Mouse (Mus musculus) heart, adult 2 months (tissue): ENCODE results near the gene Gprin2. TPM values are rescaled to one million over a fixed set of nuclear protein-coding genes. Genes with fewer than 3 reads are reported as not detected.

Source experiments
- DNase-seq, 2 experiments: peaks; one replicate each; pipeline ENCODE4 v3.0.0; 2021
- H3K27ac ChIP-seq: fragments of 200-600 bp; 2 replicates; pipeline ENCODE4 v1.8.1; 2022
- H3K27me3 ChIP-seq: fragments of 200-500 bp; 2 replicates; pipeline ENCODE4 v1.6.1; 2012; ENCODE audit warnings: mild to moderate bottlenecking, low read length, inconsistent platforms, mixed read lengths; ENCODE audit not compliant: control insufficient read depth, insufficient read depth
- H3K36me3 ChIP-seq: fragments of 200-500 bp; 2 replicates; pipeline ENCODE4 v1.6.1; 2012; ENCODE audit warnings: low read length, inconsistent platforms; ENCODE audit not compliant: control insufficient read depth, insufficient read depth
- H3K4me1 ChIP-seq: fragments of 200-500 bp; 2 replicates; pipeline ENCODE4 v1.6.1; 2011; ENCODE audit warnings: low read length; ENCODE audit not compliant: control insufficient read depth, insufficient read depth
- H3K4me3 ChIP-seq: fragments of 200-600 bp; 2 replicates; pipeline ENCODE4 v1.8.1; 2022
- H3K79me2 ChIP-seq: fragments of 200-500 bp; replicated peaks from 2 replicates; pipeline ENCODE4 v1.6.1; 2012; ENCODE audit warnings: mild to moderate bottlenecking, inconsistent platforms, low read length, moderate library complexity, mixed read lengths; ENCODE audit not compliant: control insufficient read depth, insufficient read depth
- H3K9ac ChIP-seq: fragments of 200-500 bp; 2 replicates; pipeline ENCODE4 v1.6.1; 2012; ENCODE audit warnings: low read depth, mild to moderate bottlenecking, control low read depth, inconsistent platforms, low read length, mixed read lengths
- CTCF ChIP-seq: fragments of 200-600 bp; IDR thresholded peaks from 2 replicates; pipeline ENCODE4 v1.8.1; 2022; ENCODE audit warnings: antibody characterized with exemption, mild to moderate bottlenecking, moderate library complexity
- EP300 ChIP-seq: fragments of 200-500 bp; IDR thresholded peaks from 2 replicates; pipeline ENCODE4 v1.6.1; 2011; ENCODE audit warnings: low read depth, low read length, control low read depth; ENCODE audit not compliant: insufficient read depth
- POLR2A ChIP-seq: fragments of 200-500 bp; IDR thresholded peaks from 2 replicates; pipeline ENCODE4 v1.6.1; 2011; ENCODE audit warnings: mild to moderate bottlenecking, low read depth, low read length, control low read depth; ENCODE audit not compliant: insufficient read depth
- WGBS: fragments of 180-500 bp; shearing (Covaris S2); methylation state at CpG from one replicate; pipeline ENCODE4 v1.1.7; 2018; 5-methylcytosine and 5-hydroxymethylcytosine counted together
- intact Hi-C: fragments of 180-260 bp; cut with DNase I; formaldehyde crosslinking; loops from one replicate; pipeline ENCODE4 v1.15.1; 2025
- polyA plus RNA-seq: library from polyadenylated mRNA; depleted of rRNA; stranded (reverse); fragments of >200 nt; gene quantifications from 2 replicates; pipeline ENCODE4 v1.2.3, GENCODE M21; 2012; rRNA removed
- total RNA-seq, 2 experiments: library from RNA; stranded (reverse); gene quantifications; 2 replicates each; pipeline ENCODE4 v1.2.3; 2021

Gene Gprin2
- total and polyA plus RNA-seq, 3 experiments: 0.10 to 0.26 (median 0.23) TPM

DNA sequence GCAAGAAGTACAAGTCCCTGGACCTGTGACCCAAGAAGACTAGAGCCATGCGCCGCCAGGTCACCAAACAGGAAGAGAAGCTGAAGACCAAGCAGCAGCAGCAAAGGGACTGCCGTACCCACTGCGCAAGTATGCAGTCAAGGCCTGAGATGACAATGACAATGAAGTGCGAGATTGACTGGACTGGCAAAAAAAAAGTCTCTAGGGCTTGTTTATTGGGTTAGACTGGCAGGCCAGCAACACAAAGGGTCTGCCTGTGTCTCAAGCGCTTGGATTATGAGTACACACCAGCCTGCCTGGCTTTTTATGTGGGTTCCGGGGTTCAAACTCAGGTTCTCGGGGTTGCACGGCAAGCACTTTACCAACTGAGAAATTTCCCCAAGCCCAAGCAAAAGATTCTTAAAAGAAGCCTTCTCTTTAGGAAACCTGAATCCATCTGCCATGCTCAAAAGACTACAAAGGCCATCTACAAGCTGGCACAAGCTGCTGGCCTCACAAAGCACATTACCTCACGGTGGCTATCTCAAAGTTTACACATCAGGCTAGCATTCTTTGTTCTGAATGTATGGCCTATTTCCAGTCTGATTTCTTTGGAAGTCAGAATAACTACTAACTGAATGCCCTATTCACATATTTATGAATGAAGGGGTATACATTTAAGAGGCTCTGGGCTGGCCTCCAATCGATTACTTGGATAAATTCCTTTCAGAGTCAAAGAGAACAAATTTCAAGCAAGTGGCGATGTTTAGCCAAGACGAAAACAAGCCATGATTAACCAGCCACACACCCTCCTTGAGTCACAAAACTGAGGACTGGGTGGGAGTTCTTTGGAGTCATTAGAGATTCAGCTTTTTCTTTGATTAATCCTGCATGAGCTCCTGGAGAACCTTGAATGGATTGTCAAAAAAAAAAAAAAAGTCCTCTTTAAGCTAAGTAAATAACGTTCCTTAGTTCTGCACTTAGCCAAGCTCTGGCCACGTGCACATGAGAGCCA, 61.5 kb downstream of the Gprin2 start:
- Histone ChIP-seq H3K36me3 (no peaks in the 10 kb centered on the region), H3K27ac (no peak overlapping the region), H3K4me3 (no peak overlapping the region), H3K27me3 (no peaks in the 10 kb centered on the region), H3K79me2 (no peaks in the 10 kb centered on the region), H3K4me1 (no peaks in the 10 kb centered on the region; the same call in 1 of the 2 replicates), H3K9ac (no peak overlapping the region)
- WGBS: 87% methylated on average over 15 of the region's 15 CpGs
- intact Hi-C loops: no loop called here
- TF ChIP-seq POLR2A (no peak), EP300 (no peak), CTCF (no peak)
- DNase-seq: no peak

Other genes with a start within 250 kb of the Gprin2 start
- not detected for gene Rbp3, start 247.7 kb downstream of the Gprin2 start, total RNA-seq
- not detected in 2 replicates for gene Rbp3, start 247.7 kb downstream of the Gprin2 start, polyA plus RNA-seq
- gene Zfp488, start 222.9 kb downstream of the Gprin2 start, total RNA-seq: not detected
- gene Zfp488, start 222.9 kb downstream of the Gprin2 start, polyA plus RNA-seq: not detected in 2 replicates
- gene Gm30083, start 186.5 kb downstream of the Gprin2 start, total RNA-seq: not detected
- gene Gm30083, start 186.5 kb downstream of the Gprin2 start, polyA plus RNA-seq: not detected in 2 replicates
- gene Gm5460, start 184.9 kb downstream of the Gprin2 start, total RNA-seq: not detected
- not detected in 2 replicates for gene Gm5460, start 184.9 kb downstream of the Gprin2 start, polyA plus RNA-seq
- not detected for gene Antxrl, start 148.9 kb downstream of the Gprin2 start, total RNA-seq
- gene Antxrl, start 148.9 kb downstream of the Gprin2 start, polyA plus RNA-seq: 0.06 TPM in 2 replicates
- gene Anxa8, start 115.7 kb downstream of the Gprin2 start, total RNA-seq: 1 to 10 TPM; 2.5 to 3.1 TPM
- gene Anxa8, start 115.7 kb downstream of the Gprin2 start, polyA plus RNA-seq: 2.0 and 4.0 TPM in 2 replicates
- not detected for gene A630023A22Rik, start 98.9 kb downstream of the Gprin2 start, total RNA-seq
- not detected in 2 replicates for gene A630023A22Rik, start 98.9 kb downstream of the Gprin2 start, polyA plus RNA-seq
- under 1 TPM; 0.08 to 0.18 TPM for gene Npy4r, start 49.2 kb downstream of the Gprin2 start, total RNA-seq
- 0.80 and 1.1 TPM in 2 replicates for gene Npy4r, start 49.2 kb downstream of the Gprin2 start, polyA plus RNA-seq
- gene Syt15, start 17.9 kb upstream of the Gprin2 start, total RNA-seq: under 1 TPM; 0.43 to 0.78 TPM
- gene Syt15, start 17.9 kb upstream of the Gprin2 start, polyA plus RNA-seq: 1.5 and 1.6 TPM in 2 replicates
- 1 to 10 TPM; 7.8 to 9.9 TPM for gene Shld2, start 108.8 kb upstream of the Gprin2 start, total RNA-seq
- 2.4 and 3.5 TPM in 2 replicates for gene Shld2, start 108.8 kb upstream of the Gprin2 start, polyA plus RNA-seq
- gene Glud1, start 109.1 kb upstream of the Gprin2 start, total RNA-seq: 100 to 1,000 TPM; 127 to 148 TPM
- 52.1 and 73.2 TPM in 2 replicates for gene Glud1, start 109.1 kb upstream of the Gprin2 start, polyA plus RNA-seq
- not detected for gene Fam25c, start 153.8 kb upstream of the Gprin2 start, total RNA-seq
- gene Fam25c, start 153.8 kb upstream of the Gprin2 start, polyA plus RNA-seq: not detected in 2 replicates
- 10 to 100 TPM; 11.5 to 12.9 TPM for gene Sncg, start 173.1 kb upstream of the Gprin2 start, total RNA-seq
- gene Sncg, start 173.1 kb upstream of the Gprin2 start, polyA plus RNA-seq: 14.2 and 15.2 TPM in 2 replicates
- gene Mmrn2, start 173.8 kb upstream of the Gprin2 start, total RNA-seq: 10 to 100 TPM; 30.4 to 44.1 TPM
- gene Mmrn2, start 173.8 kb upstream of the Gprin2 start, polyA plus RNA-seq: 17.6 and 29.4 TPM in 2 replicates